Mouse (Mus musculus): ENCODE data around the gene Tubb4b. TPM values are rescaled to one million over a fixed set of nuclear protein-coding genes. Genes with fewer than 3 reads are reported as not detected.
A peak's percentile ranks its signal among the peaks of the same experiment; 100 is the strongest.

Tubb4b gene
- total and polyA plus RNA-seq, 2 experiments from 2014 or later = 568 to 827 TPM

GRCm38 (mm10) chr2:25234551-25235220, 10.2 kb upstream of the Tubb4b start:
- WGBS = 84% methylated on average over 5 of the region's 5 CpGs
- ATAC-seq (no peak), DNase-seq (ENCODE audit: low spot score) (no peak)
- no peaks in the 10 kb centered on the region for H3K27me3 ChIP-seq (ENCODE audit: insufficient read depth, low read length)
- H3K27ac ChIP-seq = no peak overlapping the region
- H3K4me1 ChIP-seq (ENCODE audit: insufficient read depth, low read length) = no peaks in the 10 kb centered on the region
- H3K9me3 ChIP-seq (ENCODE audit: low read length) = no peaks in the 10 kb centered on the region
- no peak for TF ChIP-seq CTCF (IDR thresholded peaks at IDR 0.05; ENCODE audit: low read depth)
- no peak overlapping the region for H3K9ac ChIP-seq (replicated peaks; ENCODE audit: low read length)
- H3K4me2 ChIP-seq (ENCODE audit: low read depth, low read length) = no peak overlapping the region
- H3K4me3 ChIP-seq (ENCODE audit: low read length) = no peak overlapping the region
- H3K36me3 ChIP-seq (ENCODE audit: insufficient read depth, low read length) = no peaks in the 10 kb centered on the region

DNA sequence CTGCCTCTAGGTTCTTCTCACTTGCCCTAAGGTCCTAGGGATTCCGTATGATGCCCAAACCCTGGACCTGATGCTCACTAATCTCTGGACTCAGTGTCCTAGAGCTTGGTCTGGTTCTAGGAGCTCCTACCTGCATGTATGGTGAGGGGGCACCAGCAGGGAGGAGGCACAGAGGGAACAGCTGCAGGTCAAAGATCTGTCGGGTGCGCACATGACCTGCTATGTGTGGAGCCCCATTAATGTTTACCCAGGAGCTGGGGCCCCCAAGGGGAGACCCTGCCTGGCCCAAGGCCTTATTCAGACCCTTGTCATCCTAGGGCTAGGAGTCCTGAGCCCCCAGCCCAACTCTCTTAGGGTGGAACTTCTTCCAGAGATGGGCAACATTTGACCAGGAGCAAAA, 9.5 kb upstream of the Tubb4b start, which contains the start of gene Slc34a3:
TSS of gene Slc34a3 (minus strand) at position 315 of the 400 bp plus-strand sequence.
- Histone ChIP-seq H3K36me3 (ENCODE audit: insufficient read depth, low read length) (no peaks in the 10 kb centered on the region), H3K9ac (replicated peaks; ENCODE audit: low read length) (no peak within 1 kb of the TSS), H3K4me3 (ENCODE audit: low read length) (no peak within 1 kb of the TSS), H3K27me3 (ENCODE audit: insufficient read depth, low read length) (no peaks in the 10 kb centered on the region), H3K4me2 (ENCODE audit: low read depth, low read length) (no peak within 1 kb of the TSS), H3K27ac (no peak within 1 kb of the TSS), H3K9me3 (ENCODE audit: low read length) (no peaks in the 10 kb centered on the region), H3K4me1 (ENCODE audit: insufficient read depth, low read length) (no peaks in the 10 kb centered on the region)
- no peak for TF ChIP-seq CTCF (IDR thresholded peaks at IDR 0.05; ENCODE audit: low read depth)
- ATAC-seq (no peak), DNase-seq (ENCODE audit: low spot score) (no peak)
- 93% methylated on average over 3 of the region's 3 CpGs for WGBS

- WGBS = 86% methylated on average over 4 of the region's 4 CpGs
- Histone ChIP-seq H3K27me3 (ENCODE audit: insufficient read depth, low read length) (no peaks in the 10 kb centered on the region), H3K4me1 (ENCODE audit: insufficient read depth, low read length) (peaks cover 4% of the 10 kb centered on the region; the same call in 1 of the 2 replicates), H3K9me3 (ENCODE audit: low read length) (no peaks in the 10 kb centered on the region), H3K27ac (no peak overlapping the region), H3K4me2 (ENCODE audit: low read depth, low read length) (no peak overlapping the region), H3K36me3 (ENCODE audit: insufficient read depth, low read length) (no peaks in the 10 kb centered on the region), H3K9ac (replicated peaks; ENCODE audit: low read length) (no peak overlapping the region), H3K4me3 (ENCODE audit: low read length) (no peak overlapping the region)
- TF ChIP-seq CTCF (IDR thresholded peaks at IDR 0.05; ENCODE audit: low read depth) = no peak
- ATAC-seq (no peak), DNase-seq (ENCODE audit: low spot score) (no peak)
Measured at GRCm38 (mm10) chr2:25233421-25233820, 8.9 kb upstream of the Tubb4b start.

GRCm38 (mm10) chr2:25231038-25231437, 6.5 kb upstream of the Tubb4b start:
- H3K4me1 ChIP-seq (ENCODE audit: insufficient read depth, low read length) = peaks cover 7% of the 10 kb centered on the region; the same call in 1 of the 2 replicates
- no peak overlapping the region for H3K4me3 ChIP-seq (ENCODE audit: low read length)
- no peaks in the 10 kb centered on the region for H3K27me3 ChIP-seq (ENCODE audit: insufficient read depth, low read length)
- no peak overlapping the region for H3K9ac ChIP-seq (replicated peaks; ENCODE audit: low read length)
- no peaks in the 10 kb centered on the region for H3K36me3 ChIP-seq (ENCODE audit: insufficient read depth, low read length)
- no peak overlapping the region for H3K27ac ChIP-seq
- H3K4me2 ChIP-seq (ENCODE audit: low read depth, low read length) = no peak overlapping the region
- H3K9me3 ChIP-seq (ENCODE audit: low read length) = no peaks in the 10 kb centered on the region
- DNase-seq (ENCODE audit: low spot score) (no peak), ATAC-seq (no peak)
- TF ChIP-seq CTCF (IDR thresholded peaks at IDR 0.05; ENCODE audit: low read depth) = no peak
- WGBS = 60% methylated on average over 12 of the region's 12 CpGs

DNA sequence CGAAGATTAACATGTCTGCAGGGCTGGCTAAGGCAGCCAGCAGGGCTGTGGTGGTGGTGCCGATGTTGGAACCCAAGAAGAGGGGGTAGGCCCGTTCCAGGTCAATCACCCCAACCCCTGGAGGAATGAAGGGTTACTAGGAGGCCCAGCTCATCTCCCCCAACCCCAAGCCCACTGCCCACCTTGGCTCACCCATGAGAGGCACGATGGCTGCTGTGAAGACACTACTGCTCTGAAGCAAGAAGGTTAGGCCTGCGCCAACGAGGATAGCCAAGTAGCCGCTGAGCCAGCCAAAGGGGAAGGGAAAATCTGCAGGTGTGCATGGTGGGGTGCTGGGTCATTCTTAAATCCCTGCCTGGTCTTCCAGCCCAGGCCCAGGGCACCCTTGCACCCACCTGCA, 6.1 kb upstream of the Tubb4b start:
- ATAC-seq (no peak), DNase-seq (ENCODE audit: low spot score) (no peak)
- no peak overlapping the region for H3K4me2 ChIP-seq (ENCODE audit: low read depth, low read length)
- no peak overlapping the region for H3K9ac ChIP-seq (replicated peaks; ENCODE audit: low read length)
- H3K4me3 ChIP-seq (ENCODE audit: low read length) = no peak overlapping the region
- H3K36me3 ChIP-seq (ENCODE audit: insufficient read depth, low read length) = no peaks in the 10 kb centered on the region
- WGBS = 86% methylated on average over 7 of the region's 7 CpGs
- H3K4me1 ChIP-seq (ENCODE audit: insufficient read depth, low read length) = peaks cover 10% of the 10 kb centered on the region; the same call in 1 of the 2 replicates
- H3K27me3 ChIP-seq (ENCODE audit: insufficient read depth, low read length) = no peaks in the 10 kb centered on the region
- H3K27ac ChIP-seq = no peak overlapping the region
- no peak for TF ChIP-seq CTCF (IDR thresholded peaks at IDR 0.05; ENCODE audit: low read depth)
- no peaks in the 10 kb centered on the region for H3K9me3 ChIP-seq (ENCODE audit: low read length)

DNA sequence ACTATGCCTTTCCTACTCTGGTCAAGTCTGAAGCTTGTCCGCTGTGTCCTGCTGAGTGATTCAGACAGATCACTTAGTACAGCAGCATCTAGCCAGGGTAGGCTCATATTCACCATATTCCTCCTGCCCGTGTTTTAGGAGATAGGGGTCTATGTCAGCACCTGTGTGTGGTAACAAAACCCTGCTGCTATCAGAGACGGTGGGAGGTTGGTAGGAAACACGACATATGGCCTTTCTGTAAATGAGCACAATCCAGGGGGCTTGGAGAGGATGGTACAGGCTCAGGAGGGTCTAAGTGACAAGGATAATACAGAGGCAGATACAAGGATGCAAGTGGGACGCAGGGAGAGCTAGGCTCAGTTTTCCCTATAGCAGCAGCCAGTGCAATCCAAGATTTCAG, 5.1 kb upstream of the Tubb4b start:
- ATAC-seq = no peak
- 80% methylated on average over 5 of the region's 5 CpGs for WGBS
- H3K9me3 ChIP-seq (ENCODE audit: low read length) = no peaks in the 10 kb centered on the region
- no peaks in the 10 kb centered on the region for H3K36me3 ChIP-seq (ENCODE audit: insufficient read depth, low read length)
- no peak for TF ChIP-seq CTCF (IDR thresholded peaks at IDR 0.05; ENCODE audit: low read depth)
- H3K27me3 ChIP-seq (ENCODE audit: insufficient read depth, low read length) = no peaks in the 10 kb centered on the region
- no peak overlapping the region for H3K4me2 ChIP-seq (ENCODE audit: low read depth, low read length)
- H3K9ac ChIP-seq (replicated peaks; ENCODE audit: low read length) = no peak overlapping the region
- H3K4me1 ChIP-seq (ENCODE audit: insufficient read depth, low read length) = peaks cover 13% of the 10 kb centered on the region; the same call in 1 of the 2 replicates
- H3K4me3 ChIP-seq (ENCODE audit: low read length) = no peak overlapping the region
- no peak overlapping the region for H3K27ac ChIP-seq
- DNase-seq (ENCODE audit: low spot score) = no peak

DNA sequence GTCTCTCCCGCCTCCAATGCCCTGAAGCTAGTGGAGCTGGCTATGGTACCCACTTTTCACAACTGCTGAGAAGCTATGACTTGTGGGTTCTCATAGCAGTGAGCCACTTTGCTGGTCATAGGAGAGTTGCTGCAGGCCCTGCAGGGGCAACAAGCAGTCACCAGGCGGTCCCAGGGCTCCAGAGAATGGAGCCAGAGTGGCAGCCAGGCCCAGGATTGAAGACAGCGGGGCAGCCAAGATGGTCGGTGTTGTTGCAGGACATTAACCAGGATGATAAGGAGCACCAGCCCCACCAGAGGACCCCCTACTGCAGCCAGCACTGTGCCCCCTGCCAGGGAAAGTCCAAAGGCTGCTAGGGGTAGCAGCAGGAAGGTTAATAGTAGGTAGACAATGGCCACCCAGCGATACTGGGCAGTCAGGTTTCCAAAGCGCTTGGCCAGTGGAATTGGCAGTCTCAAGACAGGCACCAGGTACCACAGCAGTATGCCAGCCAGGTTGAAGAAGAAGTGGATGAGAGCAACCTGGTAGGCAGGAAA, 4.6 kb upstream of the Tubb4b start:
- WGBS = 68% methylated on average over 6 of the region's 6 CpGs
- no peak for DNase-seq (ENCODE audit: low spot score)
- no peak overlapping the region for H3K4me3 ChIP-seq (ENCODE audit: low read length)

More for the DNA sequence above, 4.6 kb upstream of the Tubb4b start:
- no peaks in the 10 kb centered on the region for H3K27me3 ChIP-seq (ENCODE audit: insufficient read depth, low read length)
- no peaks in the 10 kb centered on the region for H3K9me3 ChIP-seq (ENCODE audit: low read length)
- H3K4me1 ChIP-seq (ENCODE audit: insufficient read depth, low read length) = peaks cover 13% of the 10 kb centered on the region; the same call in 1 of the 2 replicates
- ATAC-seq = no peak
- no peak for TF ChIP-seq CTCF (IDR thresholded peaks at IDR 0.05; ENCODE audit: low read depth)
- no peak overlapping the region for H3K4me2 ChIP-seq (ENCODE audit: low read depth, low read length)
- H3K9ac ChIP-seq (replicated peaks; ENCODE audit: low read length) = no peak overlapping the region
- no peaks in the 10 kb centered on the region for H3K36me3 ChIP-seq (ENCODE audit: insufficient read depth, low read length)
- H3K27ac ChIP-seq = peak overlapping the region; percentile 81
